Mouse (Mus musculus) gastrocnemius, adult 2 months (tissue): ENCODE measurements at regions not wholly inside any gene's neighbourhood (a gene's known extent, or its start where the extent isn't known, plus 50 kb on each side); places are given as distances from the start of the nearest gene placed in this dataset.

ENCODE experiments used
- DNase-seq: peaks from one replicate; pipeline ENCODE4 v3.0.0; 2022
- H3K27ac ChIP-seq: fragments of 200-600 bp; 2 replicates; pipeline ENCODE4 v1.8.1; 2022; ENCODE audit warnings: mild to moderate bottlenecking
- H3K4me3 ChIP-seq: fragments of 200-600 bp; 2 replicates; pipeline ENCODE4 v1.8.1; 2022; ENCODE audit warnings: mild to moderate bottlenecking, moderate library complexity
- CTCF ChIP-seq: fragments of 200-600 bp; IDR thresholded peaks from 2 replicates; pipeline ENCODE4 v1.8.1; 2022; ENCODE audit warnings: antibody characterized with exemption, mild to moderate bottlenecking, moderate library complexity
- intact Hi-C: fragments of 180-260 bp; cut with DNase I; formaldehyde crosslinking; loops from one replicate; pipeline ENCODE4 v1.15.1; 2025

GRCm38 (mm10) chr1:138908860-138909259, 52.2 kb upstream of the 2310009B15Rik start:
- DNase-seq = no peak
- TF ChIP-seq CTCF = no peak
- no peak overlapping the region for H3K27ac ChIP-seq
- intact Hi-C loops = no loop called here
- H3K4me3 ChIP-seq = no peak overlapping the region

- DNase-seq = no peak
- no peak overlapping the region for H3K4me3 ChIP-seq
- intact Hi-C loops = loop anchor here (5.0 kb wide), 5 partner anchors 53 to 513 kb away; partner anchors contain the start of genes Dennd1b and Zbtb41
- no peak overlapping the region for H3K27ac ChIP-seq
- TF ChIP-seq CTCF = no peak
Observed at GRCm38 (mm10) chr1:138909654-138910053, 53.0 kb upstream of the 2310009B15Rik start.

GRCm38 (mm10) chr1:138912156-138912616, 51.0 kb upstream of the Dennd1b start:
- Histone ChIP-seq H3K27ac (peak overlapping the region; percentile 69), H3K4me3 (peak overlapping the region; percentile 64)
- intact Hi-C loops = loop anchor here (5.0 kb wide), 5 partner anchors 50 to 510 kb away; partner anchors contain the start of genes Dennd1b and Zbtb41
- TF ChIP-seq CTCF = peak; percentile 54
- peak; percentile 75 for DNase-seq

GRCm38 (mm10) chr1:138912928-138913327, 50.3 kb upstream of the Dennd1b start:
- Histone ChIP-seq H3K4me3 (peak overlapping the region; percentile 64), H3K27ac (peak overlapping the region; percentile 69)
- DNase-seq = peak; percentile 29
- TF ChIP-seq CTCF = no peak
- intact Hi-C loops = loop anchor here (5.0 kb wide), 5 partner anchors 49 to 509 kb away; partner anchors contain the start of genes Dennd1b and Zbtb41

GRCm38 (mm10) chr1:138913428-138913827, 49.8 kb upstream of the Dennd1b start:
- intact Hi-C loops = loop anchor here (5.0 kb wide), 5 partner anchors 49 to 509 kb away; partner anchors contain the start of genes Dennd1b and Zbtb41
- TF ChIP-seq CTCF = no peak
- no peak for DNase-seq
- Histone ChIP-seq H3K4me3 (peak overlapping the region; percentile 64), H3K27ac (peak overlapping the region; percentile 69; the same call in 1 of the 2 replicates)
